Mouse (Mus musculus) kidney, adult 10 weeks (tissue): ENCODE measurements around the gene Ksr2. TPM values are rescaled to one million over a fixed set of nuclear protein-coding genes. Genes with fewer than 3 reads are reported as not detected.

Experiments used
- polyA plus RNA-seq: library from polyadenylated mRNA; stranded (reverse); fragments of 350-450 nt; fragmentation: Illumina TruSeq; extraction: RNeasy Lipid Tissue Mini Kit (QIAGEN cat#74804); gene quantifications from one replicate; pipeline ENCODE4 v1.2.3, GENCODE M21; 2014; ENCODE audit warnings: low read depth, low replicate concordance

The Ksr2 gene
- 2.6 TPM for polyA plus RNA-seq

GRCm38 (mm10) chr5:117413507-117414501 lies at the start of gene Ksr2:
Gene Ksr2, plus strand, starts transcription at chr5:117414000.

GRCm38 (mm10) chr5:117388877-117389276 lies 24.9 kb upstream of the Ksr2 start, which contains the start of gene Rfc5:
Gene Rfc5, minus strand, starts transcription at chr5:117389047.

GRCm38 (mm10) chr5:117780681-117781080 lies 366.9 kb downstream of the Ksr2 start, which contains the start of gene Nos1:
Gene Nos1, plus strand, starts transcription at chr5:117781032.

Other genes with a start within 250 kb of the Ksr2 start
- gene Pebp1, start 126.4 kb upstream of the Ksr2 start, polyA plus RNA-seq: 49.2 TPM
- 8.7 TPM for gene Vsig10, start 94.9 kb upstream of the Ksr2 start, polyA plus RNA-seq
- gene Wsb2, start 56.7 kb upstream of the Ksr2 start, polyA plus RNA-seq: 25.1 TPM
- 3.3 TPM for gene Rfc5, start 25.0 kb upstream of the Ksr2 start, polyA plus RNA-seq